Mouse (Mus musculus) G1E (cell line): ENCODE results near the gene Arhgap45. TPM values are rescaled to one million over a fixed set of nuclear protein-coding genes. Genes with fewer than 3 reads are reported as not detected.

Source experiments
- ATAC-seq: 2 replicates; pipeline ENCODE4 v1.8.0; 2016; ENCODE audit warnings: mild to moderate bottlenecking; ENCODE audit not compliant: insufficient number of reproducible peaks, poor library complexity, low FRiP score, severe bottlenecking; ENCODE audit errors: extremely low read depth
- DNase-seq: peaks from one replicate; pipeline ENCODE4 v3.0.0; 2012; ENCODE audit warnings: low spot score
- H3K27me3 ChIP-seq: 2 replicates; pipeline ENCODE4 v1.6.1; 2012; ENCODE audit warnings: mild to moderate bottlenecking, low read length, inconsistent platforms; ENCODE audit not compliant: insufficient read depth
- H3K36me3 ChIP-seq: replicated peaks from 2 replicates; pipeline ENCODE3; 2012; ENCODE audit warnings: mild to moderate bottlenecking, inconsistent platforms
- H3K4me1 ChIP-seq: 2 replicates; pipeline ENCODE4 v1.6.1; 2012; ENCODE audit warnings: low read depth, low read length, inconsistent platforms, mixed read lengths; ENCODE audit not compliant: insufficient read depth
- H3K4me3 ChIP-seq: 2 replicates; pipeline ENCODE4 v1.5.1; 2012; ENCODE audit warnings: low read depth, mild to moderate bottlenecking, inconsistent platforms, low read length, moderate library complexity, mixed read lengths
- H3K9me3 ChIP-seq: replicated peaks from 2 replicates; pipeline ENCODE4 v1.6.1; 2012; ENCODE audit warnings: inconsistent platforms
- CTCF ChIP-seq: IDR thresholded peaks from 2 replicates; pipeline ENCODE4 v1.5.1; 2012; ENCODE audit warnings: low read depth, low read length, inconsistent platforms, mixed read lengths
- GATA1 ChIP-seq: IDR thresholded peaks from 2 replicates; pipeline ENCODE4 v1.6.1; 2012; ENCODE audit warnings: borderline replicate concordance, low read length, inconsistent platforms, mixed read lengths
- GATA2 ChIP-seq: IDR thresholded peaks from 2 replicates; pipeline ENCODE4 v1.6.1; 2012; ENCODE audit warnings: low read depth, low read length, inconsistent platforms, borderline replicate concordance
- POLR2AphosphoS5 ChIP-seq: IDR thresholded peaks from 2 replicates; pipeline ENCODE4 v1.6.1; 2012; ENCODE audit warnings: low read depth, low read length, inconsistent platforms; ENCODE audit not compliant: insufficient replicate concordance
- TAL1 ChIP-seq: conservative IDR thresholded peaks from 2 replicates; pipeline ENCODE4 v1.6.1; 2012; ENCODE audit warnings: low read depth, low read length, inconsistent platforms, mixed read lengths
- polyA plus RNA-seq: library from polyadenylated mRNA; stranded (reverse); fragments of >175 nt; gene quantifications from 2 replicates; pipeline ENCODE4 v1.2.3, GENCODE M21; 2012
- total RNA-seq, 2 experiments: library from RNA; stranded (forward) in 1 of 2; stranded (reverse) in 1 of 2; fragments of 200-1000 nt in 1 of 2; fragments of >200 nt in 1 of 2; fragmentation: Nextera tagmentation in 1 of 2; gene quantifications; 2 replicates each; pipeline ENCODE4 v1.2.3; 2014 to 2017

The Arhgap45 gene
- total and polyA plus RNA-seq, 3 experiments = 56.7 to 179 (median 104) TPM

- no peak for DNase-seq
- Histone ChIP-seq H3K9me3 (no peaks in the 10 kb centered on the region), H3K27me3 (no peaks in the 10 kb centered on the region), H3K4me3 (no peak overlapping the region; the same call in 1 of the 2 replicates), H3K36me3 (peaks cover 99% of the 10 kb centered on the region), H3K4me1 (peaks cover 75% of the 10 kb centered on the region)
- no peak for ATAC-seq
- TF ChIP-seq CTCF (no peak), GATA1 (no peak), TAL1 (no peak), GATA2 (no peak), POLR2AphosphoS5 (no peak)
These were observed 11.4 kb downstream of the Arhgap45 start for GRCm38 (mm10) chr10:80027681-80028520.

- H3K4me3 ChIP-seq = no peak overlapping the region
- no peak for ATAC-seq
- peaks cover 96% of the 10 kb centered on the region for H3K36me3 ChIP-seq
- no peak for TF ChIP-seq GATA1
- no peak for TF ChIP-seq POLR2AphosphoS5
- TF ChIP-seq GATA2 = no peak
- no peak for TF ChIP-seq TAL1
- H3K4me1 ChIP-seq = peaks cover 79% of the 10 kb centered on the region
- no peak for DNase-seq
- H3K9me3 ChIP-seq = no peaks in the 10 kb centered on the region
- no peaks in the 10 kb centered on the region for H3K27me3 ChIP-seq
These were observed 12.0 kb downstream of the Arhgap45 start for GRCm38 (mm10) chr10:80028521-80028846.

- DNase-seq (no peak), ATAC-seq (no peak)
- peaks cover 78% of the 10 kb centered on the region for H3K4me1 ChIP-seq
- H3K4me3 ChIP-seq = no peak overlapping the region
- H3K27me3 ChIP-seq = no peaks in the 10 kb centered on the region
- peaks cover 96% of the 10 kb centered on the region for H3K36me3 ChIP-seq
- TF ChIP-seq CTCF = no peak
- no peak for TF ChIP-seq TAL1
- no peak for TF ChIP-seq GATA1
- no peak for TF ChIP-seq POLR2AphosphoS5
- TF ChIP-seq GATA2 = no peak
- no peaks in the 10 kb centered on the region for H3K9me3 ChIP-seq
These were observed 13.7 kb downstream of the Arhgap45 start for GRCm38 (mm10) chr10:80030191-80030590.

GRCm38 (mm10) chr10:80030736-80031135, 14.3 kb downstream of the Arhgap45 start:
- Histone ChIP-seq H3K4me1 (peaks cover 78% of the 10 kb centered on the region), H3K9me3 (no peaks in the 10 kb centered on the region), H3K4me3 (no peak overlapping the region), H3K36me3 (peaks cover 96% of the 10 kb centered on the region), H3K27me3 (no peaks in the 10 kb centered on the region)
- DNase-seq = no peak
- TF ChIP-seq TAL1 (no peak), POLR2AphosphoS5 (no peak), CTCF (no peak), GATA2 (no peak), GATA1 (no peak)
- no peak for ATAC-seq

GRCm38 (mm10) chr10:80032799-80033480, 16.5 kb downstream of the Arhgap45 start:
- Histone ChIP-seq H3K4me3 (no peak overlapping the region; the same call in 1 of the 2 replicates), H3K27me3 (no peaks in the 10 kb centered on the region), H3K36me3 (peaks cover 96% of the 10 kb centered on the region), H3K4me1 (peaks cover 71% of the 10 kb centered on the region), H3K9me3 (no peaks in the 10 kb centered on the region)
- DNase-seq = no peak
- no peak for ATAC-seq
- TF ChIP-seq CTCF (no peak), TAL1 (no peak), GATA1 (no peak)
